Mouse (Mus musculus) olfactory bulb, adult 2 months (tissue): Measurements from ENCODE around the gene Amot. TPM values are rescaled to one million over a fixed set of nuclear protein-coding genes. Genes with fewer than 3 reads are reported as not detected.

ENCODE experiments used
- H3K27ac ChIP-seq: fragments of 200-500 bp; 2 replicates; pipeline ENCODE4 v1.5.1; 2012; ENCODE audit warnings: low read depth, low read length; ENCODE audit not compliant: insufficient read depth
- H3K4me1 ChIP-seq: fragments of 200-500 bp; 2 replicates; pipeline ENCODE4 v1.6.1; 2012; ENCODE audit warnings: low read length; ENCODE audit not compliant: control insufficient read depth, insufficient read depth
- H3K4me3 ChIP-seq: fragments of 200-500 bp; 2 replicates; pipeline ENCODE4 v1.5.1; 2012; ENCODE audit warnings: mild to moderate bottlenecking, low read depth, low read length, moderate library complexity; ENCODE audit not compliant: insufficient read depth
- CTCF ChIP-seq: fragments of 200-500 bp; IDR thresholded peaks from 2 replicates; pipeline ENCODE4 v1.5.1; 2012; ENCODE audit warnings: low read depth, mild to moderate bottlenecking, low read length, moderate library complexity; ENCODE audit not compliant: insufficient read depth
- POLR2A ChIP-seq: fragments of 200-500 bp; IDR thresholded peaks from 2 replicates; pipeline ENCODE4 v1.6.1; 2012; ENCODE audit warnings: mild to moderate bottlenecking, low read depth, low read length, moderate library complexity; ENCODE audit not compliant: insufficient read depth
- WGBS: fragments of 180-500 bp; shearing (Covaris S2); methylation state at CpG from one replicate; pipeline ENCODE4 v1.1.7; 2018; 5-methylcytosine and 5-hydroxymethylcytosine counted together
- polyA plus RNA-seq: library from polyadenylated mRNA; stranded (reverse); fragments of >200 nt; gene quantifications from 2 replicates; pipeline ENCODE4 v1.2.4, GENCODE M21; 2012; ENCODE audit warnings: low replicate concordance; ENCODE audit not compliant: missing spikeins, insufficient read depth, insufficient read length

The Amot gene
- polyA plus RNA-seq, 1 experiment = not detected

- no peak for TF ChIP-seq POLR2A
- TF ChIP-seq CTCF = no peak
- Histone ChIP-seq H3K4me3 (no peak overlapping the region), H3K4me1 (no peaks in the 10 kb centered on the region), H3K27ac (no peak overlapping the region)
- 80% methylated on average over 6 of the region's 6 CpGs for WGBS
Measured at GRCm38 (mm10) chrX:145455629-145456028, 49.4 kb downstream of the Amot start.

- 66% methylated on average over 4 of the region's 4 CpGs for WGBS
- Histone ChIP-seq H3K4me3 (no peak overlapping the region), H3K4me1 (no peaks in the 10 kb centered on the region), H3K27ac (no peak overlapping the region)
- TF ChIP-seq CTCF (no peak), POLR2A (no peak)
Measured at GRCm38 (mm10) chrX:145454828-145455227, 50.2 kb downstream of the Amot start.

GRCm38 (mm10) chrX:145441526-145441925 is 63.5 kb downstream of the Amot start:
- WGBS = 95% methylated on average over 2 of the region's 2 CpGs
- Histone ChIP-seq H3K4me3 (no peak overlapping the region), H3K27ac (no peak overlapping the region), H3K4me1 (no peaks in the 10 kb centered on the region)
- TF ChIP-seq CTCF = no peak
- TF ChIP-seq POLR2A = no peak

- TF ChIP-seq CTCF = no peak
- no peak for TF ChIP-seq POLR2A
- Histone ChIP-seq H3K4me3 (no peak overlapping the region), H3K4me1 (no peaks in the 10 kb centered on the region), H3K27ac (no peak overlapping the region)
- WGBS = 85% methylated on average over 4 of the region's 4 CpGs
Measured at GRCm38 (mm10) chrX:145433652-145434051, 71.3 kb downstream of the Amot start.

GRCm38 (mm10) chrX:145430836-145431570 is 74.0 kb downstream of the Amot start:
- WGBS = 89% methylated on average over 5 of the region's 5 CpGs
- no peak overlapping the region for H3K27ac ChIP-seq
- H3K4me3 ChIP-seq = no peak overlapping the region
- no peaks in the 10 kb centered on the region for H3K4me1 ChIP-seq
- TF ChIP-seq CTCF = no peak
- TF ChIP-seq POLR2A = no peak

- no peak overlapping the region for H3K27ac ChIP-seq
- H3K4me1 ChIP-seq = no peaks in the 10 kb centered on the region
- WGBS = 61% methylated on average over 1 of the region's 1 CpGs
- no peak for TF ChIP-seq POLR2A
- no peak for TF ChIP-seq CTCF
- H3K4me3 ChIP-seq = no peak overlapping the region
Measured at GRCm38 (mm10) chrX:145428811-145429210, 76.2 kb downstream of the Amot start.

- no peak for TF ChIP-seq POLR2A
- no peak for TF ChIP-seq CTCF
- H3K4me3 ChIP-seq = no peak overlapping the region
- H3K4me1 ChIP-seq = no peaks in the 10 kb centered on the region
- H3K27ac ChIP-seq = no peak overlapping the region
- 47% methylated on average over 2 of the region's 2 CpGs for WGBS
Measured at GRCm38 (mm10) chrX:145424026-145424425, 81.0 kb downstream of the Amot start.

GRCm38 (mm10) chrX:145414319-145414718 is 90.7 kb downstream of the Amot start:
- H3K4me1 ChIP-seq = no peaks in the 10 kb centered on the region
- H3K4me3 ChIP-seq = no peak overlapping the region
- no peak overlapping the region for H3K27ac ChIP-seq
- TF ChIP-seq POLR2A = no peak
- WGBS = 100% methylated on average over 1 of the region's 1 CpGs

- Histone ChIP-seq H3K4me1 (no peaks in the 10 kb centered on the region), H3K4me3 (no peak overlapping the region), H3K27ac (no peak overlapping the region)
- 46% methylated on average over 6 of the region's 6 CpGs for WGBS
- no peak for TF ChIP-seq POLR2A
- TF ChIP-seq CTCF = no peak
Measured at GRCm38 (mm10) chrX:145411425-145411824, 93.6 kb downstream of the Amot start.

GRCm38 (mm10) chrX:145406052-145406451 is 98.9 kb downstream of the Amot start:
- no peak overlapping the region for H3K27ac ChIP-seq
- TF ChIP-seq POLR2A (no peak), CTCF (no peak)
- H3K4me1 ChIP-seq = no peaks in the 10 kb centered on the region
- H3K4me3 ChIP-seq = no peak overlapping the region
- 79% methylated on average over 4 of the region's 4 CpGs for WGBS
